Comparison of ENCODE assay signal across 13 mouse cellular contexts in genomic region chr4:103171256-103171655, GRCm38 (mm10).
"Had no signal": no experiment of that assay in that cellular context is flagged by ENCODE, and none has a peak within 500 bp of the region (broad histone marks: within the 10 kb centered on the region; RNA-seq: fewer than 3 reads in every experiment).

No protein-coding gene starts in this region.

- H3K27ac ChIP-seq: intestine, embryonic 15.5 days; limb, embryonic 15.5 days; liver, embryonic 12.5 days; midbrain, embryonic 10.5 days; neural tube, embryonic 15.5 days had no signal

- H3K27me3 ChIP-seq: intestine, embryonic 15.5 days; limb, embryonic 15.5 days; liver, embryonic 12.5 days; neural tube, embryonic 15.5 days had no signal

- DNase-seq: kidney, adult 2 months; kidney, postnatal 25 days; lung, embryonic 14.5 days; lung, postnatal 10 days; lung, postnatal 4 days; midbrain, embryonic 14.5 days; thymus, postnatal 14 days had no signal

- ATAC-seq: intestine, embryonic 15.5 days; liver, embryonic 12.5 days had no signal

- H3K4me1 ChIP-seq: intestine, embryonic 15.5 days; limb, embryonic 15.5 days; liver, embryonic 12.5 days; midbrain, embryonic 10.5 days; neural tube, embryonic 15.5 days had no signal

- H3K4me3 ChIP-seq: intestine, embryonic 15.5 days; limb, embryonic 15.5 days; liver, embryonic 12.5 days; midbrain, embryonic 10.5 days; myocyte; neural tube, embryonic 15.5 days had no signal
